Mouse (Mus musculus): ENCODE measurements around the gene 2310034G01Rik.
A peak's percentile ranks its signal among the peaks of the same experiment; 100 is the strongest.

Gene 2310034G01Rik

DNA sequence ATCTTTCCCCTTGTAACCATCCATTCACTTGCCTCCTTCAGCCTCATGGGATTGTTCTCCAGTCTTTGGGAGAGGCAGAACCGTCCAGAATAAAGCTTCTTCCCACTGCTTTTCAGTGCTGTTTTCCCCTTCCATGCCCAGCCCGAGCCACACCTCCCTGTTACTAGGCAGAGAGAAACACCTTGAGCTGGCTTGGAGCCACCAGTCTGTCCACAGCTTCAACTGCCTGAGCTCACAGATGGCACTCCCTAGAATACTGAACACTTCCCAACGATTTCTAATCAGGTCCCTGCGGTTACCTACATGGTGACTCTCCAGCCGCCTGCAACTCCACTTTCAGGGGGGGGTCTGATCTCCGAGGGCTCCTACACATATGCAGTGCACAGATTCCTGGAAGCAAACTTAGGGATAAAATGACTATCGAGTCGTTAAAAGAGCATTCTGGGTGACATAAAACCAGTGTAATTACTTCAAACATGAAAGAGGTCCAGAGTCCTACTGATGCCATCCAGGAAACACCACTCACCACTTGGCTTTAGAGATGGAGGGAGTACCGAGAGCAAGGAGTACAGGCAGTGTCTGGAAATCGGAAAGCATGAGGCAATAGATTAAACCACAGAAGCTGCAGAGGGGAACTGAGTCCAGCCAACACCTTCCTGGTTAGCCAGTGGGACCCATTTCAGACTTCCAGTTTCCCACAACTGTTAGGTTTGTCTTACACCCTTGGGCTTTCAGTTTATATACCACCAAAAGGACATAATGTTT lies at the start of gene 2310034G01Rik:
Gene 2310034G01Rik (minus strand): TSS at position 135 of the 765 bp plus-strand sequence.
- no peak for DNase-seq (ENCODE audit: low spot score in 2 of 2)

DNA sequence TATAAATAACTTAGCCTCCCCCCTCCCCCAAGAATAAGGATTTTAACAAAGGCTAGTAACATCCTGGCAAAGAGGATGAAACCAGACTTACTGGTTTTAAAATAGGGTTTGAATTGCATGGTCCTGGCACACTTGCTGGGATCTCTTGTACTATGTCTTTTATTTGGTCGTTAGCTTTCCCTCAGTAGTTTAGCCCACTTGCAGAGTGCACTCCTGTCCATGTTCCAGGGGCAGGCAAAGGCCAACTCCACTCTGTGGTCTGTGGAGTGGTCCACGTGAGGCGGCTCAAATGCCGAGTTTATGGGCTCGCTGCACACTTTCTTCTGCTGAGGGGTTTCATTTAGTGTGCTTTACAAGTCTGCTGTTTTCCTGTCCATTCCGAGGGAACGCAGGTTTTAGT lies 49.8 kb upstream of the 2310034G01Rik start:
- DNase-seq (ENCODE audit: low spot score in 2 of 2): no peak

DNA sequence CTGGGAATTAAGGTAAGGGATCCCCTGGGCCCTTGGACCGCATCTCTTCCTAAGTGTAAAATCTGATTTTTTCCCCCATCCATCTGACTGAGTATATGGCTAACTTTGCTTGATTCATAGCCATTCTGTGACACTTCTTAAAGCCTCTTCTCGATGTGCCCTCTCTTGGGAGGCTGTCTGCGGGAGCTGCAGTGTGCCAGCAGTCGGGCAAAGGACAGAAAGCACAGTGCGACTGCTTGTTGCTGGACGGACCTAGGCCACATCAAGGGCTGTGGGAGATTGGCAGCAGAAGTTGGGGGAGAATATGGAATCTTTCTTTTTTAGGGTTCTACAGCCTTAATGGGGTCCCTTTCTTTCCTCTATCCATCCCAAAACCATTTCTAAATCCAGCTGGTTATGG lies 49.3 kb upstream of the 2310034G01Rik start:
- no peak for DNase-seq (ENCODE audit: low spot score in 2 of 2)

DNA sequence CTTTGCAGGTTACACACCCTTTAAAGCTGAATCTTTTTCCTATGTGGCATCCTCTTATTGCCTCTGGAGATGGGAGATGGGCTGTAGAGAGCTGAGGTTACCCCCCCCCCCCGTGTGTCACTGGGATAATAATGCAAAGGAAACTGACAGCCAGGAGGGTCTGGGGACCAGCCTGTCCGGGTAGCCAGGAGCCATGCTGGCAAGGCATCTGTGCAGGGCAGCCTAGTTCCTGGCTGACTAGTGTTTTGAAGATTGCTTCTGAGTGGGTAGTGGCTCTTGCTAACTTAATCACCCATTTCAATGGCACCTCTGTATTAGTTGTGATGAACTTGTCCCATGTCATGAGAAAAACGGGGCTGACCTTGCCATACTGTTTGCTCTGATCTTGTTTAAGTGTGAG lies 48.3 kb upstream of the 2310034G01Rik start:
- DNase-seq (ENCODE audit: low spot score in 2 of 2): no peak

DNA sequence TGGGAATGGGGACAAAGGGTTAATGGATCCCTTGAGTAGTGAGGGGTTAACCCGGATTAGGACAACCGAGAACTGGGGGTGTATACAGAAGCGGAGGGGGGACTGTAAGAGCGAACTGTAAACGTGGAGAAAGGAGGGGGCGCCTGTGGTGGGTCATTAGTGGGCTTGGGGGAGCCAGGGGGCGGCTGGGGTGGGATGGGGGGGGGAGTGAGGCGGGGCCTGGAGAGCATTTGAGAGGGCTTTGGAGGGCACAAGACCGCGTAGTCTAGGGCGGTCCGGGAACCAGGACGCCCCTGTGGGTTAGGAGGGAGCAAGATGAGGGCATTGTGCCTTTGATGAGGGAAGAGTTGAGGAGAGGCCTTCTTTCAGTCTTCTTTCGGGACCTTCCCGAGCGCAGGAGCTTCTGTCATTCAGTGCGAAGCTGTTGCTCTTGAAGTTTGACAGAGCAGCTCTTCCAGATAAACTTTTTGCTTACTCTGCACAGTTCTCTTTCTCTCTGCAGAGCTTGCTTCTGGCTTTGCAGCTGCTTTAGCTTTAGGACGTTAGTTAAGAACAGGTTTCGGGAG lies 47.4 kb upstream of the 2310034G01Rik start:
- peak in 1 of 2 experiments; percentile 24 for DNase-seq (ENCODE audit: low spot score in 2 of 2)

DNA sequence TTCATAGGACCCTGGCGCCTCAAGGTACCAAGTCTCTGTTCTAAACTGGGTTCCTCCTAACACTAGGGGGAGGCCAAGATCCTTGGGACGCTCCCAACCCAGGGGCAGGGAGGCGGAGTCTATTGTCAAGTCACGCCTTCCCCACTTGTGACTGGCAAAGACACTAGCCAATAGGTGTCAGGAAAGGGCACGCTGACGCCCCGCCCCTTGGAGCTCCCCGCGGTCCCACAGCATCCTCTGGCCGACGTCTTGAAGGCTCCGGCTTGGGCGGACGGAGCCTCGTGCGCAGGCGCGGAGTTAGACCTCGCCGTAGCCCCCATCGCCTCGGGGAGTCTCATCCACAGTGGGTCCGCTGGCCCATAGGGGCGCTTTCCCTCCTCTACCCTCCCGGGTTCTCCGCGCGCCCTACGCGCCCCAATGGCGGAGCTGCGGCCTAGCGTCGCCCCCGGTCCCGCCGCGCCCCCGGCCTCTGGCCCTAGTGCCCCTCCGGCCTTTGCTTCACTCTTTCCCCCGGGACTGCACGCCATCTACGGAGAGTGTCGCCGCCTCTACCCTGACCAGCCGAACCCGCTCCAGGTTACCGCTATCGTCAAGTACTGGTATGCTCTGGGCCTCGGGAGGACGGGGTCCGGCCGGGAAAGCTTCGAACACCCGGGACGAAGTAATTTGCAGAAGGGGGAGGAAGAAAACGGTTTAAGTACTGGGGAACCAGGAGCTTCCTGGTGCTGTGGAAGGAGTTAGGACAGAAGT lies 46.8 kb upstream of the 2310034G01Rik start, which contains the start of gene Sufu:
Gene Sufu (plus strand): TSS at position 211 of the 750 bp plus-strand sequence.
- peak; percentile 98 for DNase-seq (ENCODE audit: low spot score in 2 of 2)

DNA sequence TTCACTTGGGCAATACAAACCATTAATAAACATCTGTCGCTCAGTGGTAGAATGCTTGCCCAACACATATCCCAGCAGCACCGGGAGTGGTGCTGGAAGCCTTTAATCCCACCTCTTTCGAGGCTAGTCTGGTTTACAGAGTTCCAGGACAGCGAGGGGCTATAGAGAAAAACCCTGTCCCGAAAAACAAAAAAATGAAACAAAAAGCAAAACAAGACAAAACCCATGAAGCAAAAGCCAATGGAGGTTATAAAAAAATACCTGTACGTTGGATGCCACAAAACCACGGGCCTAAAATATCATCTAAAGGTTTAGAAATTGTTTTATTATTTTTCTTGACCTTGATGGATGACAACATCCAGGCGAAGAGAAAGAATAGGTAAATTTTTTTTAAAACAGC lies 46.0 kb upstream of the 2310034G01Rik start:
- no peak for DNase-seq (ENCODE audit: low spot score in 2 of 2)

DNA sequence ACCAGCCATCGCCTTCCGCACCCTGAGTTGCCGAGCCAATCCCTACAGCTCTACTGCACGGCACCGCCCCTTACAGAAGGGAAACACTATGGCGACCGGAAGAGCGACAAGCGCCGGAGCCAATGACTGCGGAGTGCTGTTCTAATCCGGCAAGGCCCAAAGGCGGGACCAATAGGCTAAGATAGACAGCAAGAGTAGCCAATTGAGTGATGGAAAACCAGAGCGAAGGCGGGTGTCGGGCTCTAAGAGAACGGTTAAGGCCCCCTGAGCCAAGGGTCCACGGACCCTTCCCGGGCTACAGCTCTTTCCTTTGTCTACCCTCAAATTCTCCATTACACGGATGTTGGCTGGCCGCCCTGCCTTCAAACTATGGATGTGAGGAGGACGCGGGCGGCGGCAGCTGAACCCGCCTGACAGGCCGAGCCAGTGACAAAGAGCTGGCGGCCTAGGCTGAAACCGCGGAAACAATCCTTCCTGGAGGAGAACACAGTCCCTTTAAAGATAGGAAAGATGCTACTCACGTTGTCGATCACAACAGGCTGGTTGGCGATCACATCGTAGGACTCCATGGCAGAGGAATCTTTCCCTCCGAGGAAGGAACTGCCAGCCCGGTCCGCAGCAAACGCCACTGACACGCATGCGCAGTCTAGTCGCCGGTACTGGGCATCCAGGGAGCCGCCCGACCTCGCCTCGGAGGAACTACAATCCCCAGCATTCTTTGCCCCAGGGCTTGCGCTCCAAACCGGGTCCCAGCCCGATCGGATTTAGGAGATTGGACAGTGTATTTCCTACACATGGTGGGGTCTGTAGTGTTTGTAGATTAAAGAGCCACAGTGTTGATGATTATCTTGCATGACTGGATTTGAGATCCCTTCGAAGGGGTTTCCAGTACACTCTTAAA lies 45.3 kb upstream of the 2310034G01Rik start, which contains the start of gene Actr1a:
Gene Actr1a (minus strand): TSS at position 640 of the 901 bp plus-strand sequence.
- DNase-seq (ENCODE audit: low spot score in 2 of 2): peak; percentile 96 to 98

DNA sequence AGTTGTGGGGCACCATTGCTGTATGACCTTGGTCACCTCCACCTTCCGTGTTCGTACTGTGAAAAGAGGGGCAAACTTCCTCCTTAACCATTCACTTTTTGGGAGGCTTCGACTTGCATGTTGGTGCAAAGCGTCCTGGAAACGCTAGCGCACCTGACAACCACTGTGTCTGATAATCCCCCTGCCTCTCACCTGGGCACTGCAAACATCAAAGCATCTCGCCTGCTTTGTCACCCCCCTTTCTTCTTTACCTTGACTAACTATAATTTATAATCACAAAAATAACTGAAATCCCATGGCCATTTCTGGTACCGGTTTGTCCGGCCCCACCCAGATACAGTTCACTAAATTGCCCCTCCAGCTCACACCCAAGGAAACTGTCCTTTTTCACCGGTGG lies 44.6 kb upstream of the 2310034G01Rik start:
- no peak for DNase-seq (ENCODE audit: low spot score in 2 of 2)

DNA sequence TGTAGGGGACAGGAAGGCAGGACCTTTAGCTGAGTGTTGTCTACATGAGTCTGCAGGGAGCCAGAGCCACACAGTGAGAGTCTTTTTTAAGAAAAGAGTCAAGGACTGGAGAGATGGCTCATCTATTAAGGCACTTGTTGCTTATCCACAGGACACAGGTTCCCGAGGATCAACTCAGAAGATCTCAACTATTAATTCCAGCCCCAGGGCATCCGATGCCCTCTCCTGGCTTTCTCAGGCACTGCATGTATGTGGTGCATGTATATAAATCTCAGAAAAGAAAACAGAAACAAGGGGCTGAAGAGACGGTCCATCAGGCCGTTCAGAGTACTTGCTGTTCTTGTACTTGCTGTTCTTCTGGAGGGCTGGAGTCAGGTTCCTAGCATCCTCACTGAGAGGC lies 41.9 kb upstream of the 2310034G01Rik start:
- peak in 1 of 2 experiments; percentile 64 for DNase-seq (ENCODE audit: low spot score in 2 of 2)

DNA sequence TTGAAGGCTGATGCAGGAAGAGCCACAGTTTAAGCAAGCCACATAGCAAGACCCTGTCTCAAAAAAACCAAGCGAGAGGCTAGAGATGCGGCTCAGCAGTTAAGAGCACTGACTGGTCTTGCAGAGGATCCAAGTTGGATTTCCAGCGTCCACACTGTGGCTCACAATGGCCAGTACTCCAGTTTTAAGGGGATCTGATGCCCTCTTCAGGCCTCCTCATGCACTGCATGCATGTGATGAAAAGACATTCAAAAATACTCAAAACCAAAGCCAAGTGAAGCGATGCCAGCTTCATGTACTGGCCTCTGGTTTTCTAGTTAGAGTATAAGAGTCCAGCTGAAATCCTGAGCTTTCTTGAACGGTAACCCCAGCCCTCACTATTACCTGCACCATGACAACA lies 39.8 kb upstream of the 2310034G01Rik start:
- peak in 1 of 2 experiments; percentile 32 for DNase-seq (ENCODE audit: low spot score in 2 of 2)

DNA sequence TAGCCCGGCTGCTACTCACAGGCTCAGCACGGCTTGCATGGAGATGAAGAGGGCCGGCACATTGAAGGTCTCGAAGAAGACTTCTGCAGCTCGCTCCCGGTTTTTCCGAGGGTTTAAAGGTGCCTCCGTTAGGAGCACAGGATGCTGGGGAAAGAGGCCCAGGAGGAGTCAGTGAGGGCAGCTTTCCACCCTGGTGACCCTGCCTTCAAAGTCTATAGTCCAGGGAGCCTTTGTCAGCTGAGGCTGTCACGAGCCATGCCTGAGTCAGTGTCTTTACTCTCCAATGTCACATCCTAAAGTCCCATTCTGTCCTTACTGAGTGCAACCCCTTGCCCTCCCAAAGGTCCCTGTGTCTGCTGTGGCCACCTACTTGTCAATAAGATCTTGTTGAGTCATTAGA lies 32.2 kb upstream of the 2310034G01Rik start:
- DNase-seq (ENCODE audit: low spot score in 2 of 2): no peak

DNA sequence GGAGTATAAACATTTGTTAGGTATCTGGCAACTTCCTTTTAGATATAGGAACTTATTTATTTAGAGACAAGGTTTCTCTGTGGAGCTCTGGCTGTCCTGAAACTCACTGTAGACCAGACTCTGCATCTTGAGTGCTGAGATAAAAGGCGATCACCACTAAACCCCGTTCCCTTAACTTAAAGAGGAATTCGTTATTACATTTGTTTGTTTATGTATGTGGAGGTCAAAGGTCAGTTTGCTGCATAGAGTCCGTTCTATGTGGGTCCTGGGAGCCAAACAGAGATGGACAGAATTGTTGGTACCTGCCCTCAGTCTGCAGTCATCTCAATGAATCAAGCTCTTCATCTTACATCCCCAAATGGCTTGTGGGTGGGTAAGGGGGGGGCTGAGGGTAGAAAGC lies 25.8 kb upstream of the 2310034G01Rik start:
- no peak for DNase-seq (ENCODE audit: low spot score in 2 of 2)

DNA sequence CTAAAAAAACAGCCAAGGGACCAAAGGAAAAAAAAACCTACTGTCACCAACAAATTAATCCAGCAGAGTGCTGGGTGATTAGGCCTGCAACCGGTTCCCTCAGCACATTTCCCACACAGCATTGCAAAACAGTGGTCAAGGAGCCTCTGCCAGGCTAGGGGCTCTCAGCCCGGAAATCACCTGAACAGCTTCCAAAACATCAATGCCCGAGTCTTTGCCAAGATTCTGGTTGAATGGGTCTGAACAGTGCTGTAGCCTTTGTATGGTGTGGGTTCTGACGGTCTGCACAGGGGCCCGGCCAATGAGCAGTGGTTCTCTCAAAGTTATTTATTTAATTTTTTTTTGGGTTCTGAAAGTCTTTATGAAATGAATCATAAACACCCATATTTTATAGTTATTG lies 25.4 kb upstream of the 2310034G01Rik start:
- DNase-seq (ENCODE audit: low spot score in 2 of 2): no peak

DNA sequence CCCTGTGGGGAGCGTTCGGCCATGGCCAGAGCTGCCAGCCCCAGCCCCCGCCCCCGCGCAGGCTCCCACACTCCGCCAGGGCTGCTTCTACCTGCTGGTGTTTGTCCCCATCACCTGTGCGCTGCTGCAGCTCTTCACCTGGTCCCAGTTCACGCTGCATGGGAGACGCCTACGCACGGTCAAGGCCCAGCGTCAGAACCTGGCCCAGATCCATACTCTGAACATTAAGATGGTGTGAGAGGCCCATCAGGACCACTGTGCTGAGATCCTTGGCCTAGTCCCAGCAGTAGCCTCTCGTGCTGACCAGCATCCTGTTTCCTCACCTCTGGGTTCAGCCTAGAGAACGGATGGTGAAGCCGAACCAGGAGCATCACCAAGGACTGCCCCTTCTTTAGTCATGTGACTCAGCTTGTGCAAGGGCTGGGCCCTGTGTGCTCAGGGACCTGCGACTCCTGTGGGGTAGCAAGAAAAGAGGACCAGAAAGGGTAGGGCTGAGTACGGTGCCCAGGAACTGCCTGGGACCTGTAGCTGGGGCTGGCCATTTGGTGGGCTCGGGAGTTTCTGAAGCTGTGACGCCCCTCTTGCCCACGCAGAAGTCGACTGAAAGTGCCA lies 24.5 kb upstream of the 2310034G01Rik start:
- no peak for DNase-seq (ENCODE audit: low spot score in 2 of 2)

DNA sequence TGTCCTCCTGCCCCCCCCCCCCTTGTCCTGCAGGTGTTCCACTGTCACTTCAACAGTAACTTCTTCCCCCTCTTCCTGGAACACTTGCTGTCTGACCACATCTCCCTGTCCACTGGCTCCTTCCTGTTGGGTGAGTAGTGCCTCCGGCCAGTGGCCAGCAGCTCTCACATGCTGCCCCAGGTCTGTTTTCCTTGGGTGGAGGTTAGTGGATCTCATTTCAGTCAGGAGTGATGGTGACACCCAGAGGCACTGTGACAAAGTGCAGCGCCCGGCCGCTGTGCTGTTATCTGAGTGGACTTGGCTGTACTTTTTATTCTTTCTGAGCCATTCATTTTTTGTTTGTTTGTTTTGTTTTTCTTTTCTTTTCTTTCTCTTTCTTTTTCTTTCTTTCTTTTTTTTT lies 19.1 kb upstream of the 2310034G01Rik start:
- peak in 1 of 2 experiments; percentile 63 for DNase-seq (ENCODE audit: low spot score in 2 of 2)

DNA sequence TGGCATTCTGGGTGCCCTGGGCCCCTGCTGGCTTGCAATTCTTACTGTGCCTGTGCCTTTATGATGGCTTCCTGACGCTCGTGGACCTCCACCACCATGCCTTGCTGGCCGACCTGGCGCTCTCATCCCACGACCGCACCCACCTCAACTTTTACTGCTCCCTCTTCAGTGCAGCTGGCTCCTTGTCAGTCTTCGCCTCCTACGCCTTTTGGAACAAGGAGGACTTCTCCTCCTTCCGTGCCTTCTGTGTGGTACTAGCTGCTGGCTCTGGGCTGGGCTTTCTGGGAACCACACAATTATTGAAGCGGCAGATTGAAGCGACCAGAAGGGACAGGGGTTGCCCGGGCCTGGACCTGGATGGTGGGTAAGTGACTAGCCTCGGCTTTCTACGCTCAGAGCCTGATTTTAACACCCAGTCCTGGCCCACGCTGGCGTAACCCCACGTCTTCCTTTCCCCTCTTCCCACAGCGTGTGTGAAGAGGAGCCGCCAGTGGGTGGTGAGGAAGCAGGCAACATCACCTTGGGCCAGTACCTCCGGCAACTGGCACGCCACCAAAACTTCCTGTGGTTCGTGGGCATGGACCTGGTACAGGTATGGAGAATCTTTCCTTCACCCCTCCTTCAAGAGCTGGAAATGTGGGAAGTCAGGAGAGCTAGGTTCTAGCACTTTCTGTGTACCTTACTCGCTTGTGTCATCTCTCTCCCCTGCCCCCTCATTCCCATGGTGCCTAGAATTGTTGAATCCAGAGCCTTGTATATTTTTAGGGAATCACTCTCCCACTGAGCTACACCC lies 17.9 kb upstream of the 2310034G01Rik start:
- no peak for DNase-seq (ENCODE audit: low spot score in 2 of 2)

DNA sequence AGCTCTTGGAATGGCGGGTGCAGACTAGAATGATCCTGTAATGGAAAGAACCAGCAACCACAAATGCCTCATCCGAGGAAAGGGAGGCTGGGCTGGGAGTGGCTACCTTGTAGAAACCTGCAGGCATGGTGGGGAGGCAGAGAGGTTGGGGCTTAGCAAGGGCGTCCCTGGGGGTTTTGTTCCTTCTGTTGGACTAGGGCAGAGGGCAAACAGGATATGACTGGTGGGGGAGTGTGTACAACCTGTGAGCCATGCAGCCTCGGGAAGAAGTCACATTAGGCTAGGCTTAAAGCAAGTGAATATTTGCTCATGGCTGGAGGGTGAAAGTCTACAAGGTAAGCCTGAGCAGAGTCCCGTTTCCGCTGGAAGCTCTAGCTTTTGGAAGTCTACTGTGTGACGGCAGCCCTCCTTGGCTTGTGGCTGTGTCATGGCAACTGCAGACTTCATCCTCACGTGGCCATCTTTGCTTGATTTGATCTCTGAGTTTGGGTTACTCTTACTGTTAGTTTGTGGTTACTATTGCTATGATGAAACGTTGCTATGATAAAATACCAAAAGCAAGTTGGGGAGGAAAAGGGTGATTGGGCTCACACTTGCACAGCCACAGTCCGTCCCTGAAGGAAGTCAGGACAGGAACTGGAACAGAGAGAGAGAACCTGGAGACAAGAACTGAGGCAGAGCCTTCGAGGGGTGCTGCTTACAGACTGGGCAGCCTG lies 13.3 kb upstream of the 2310034G01Rik start:
- no peak for DNase-seq (ENCODE audit: low spot score in 2 of 2)

DNA sequence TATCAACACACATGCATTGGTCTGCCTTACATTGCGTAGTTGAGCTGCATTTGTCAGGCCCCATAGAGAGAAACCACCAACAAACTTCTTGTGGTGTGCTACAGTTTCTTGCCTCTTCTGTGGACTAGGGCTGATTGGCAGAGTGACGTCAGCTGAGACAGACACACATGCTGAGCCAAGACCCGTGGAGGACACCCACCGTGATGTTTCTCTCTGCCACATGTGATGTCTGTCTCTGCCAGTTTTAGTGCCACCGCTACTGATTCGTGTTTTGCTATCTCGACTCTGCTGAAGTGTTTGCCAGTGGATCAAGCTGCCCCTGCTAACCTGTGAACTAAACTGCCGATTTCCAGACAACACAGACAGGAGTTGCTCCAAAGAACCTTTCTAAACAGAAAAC lies 12.0 kb upstream of the 2310034G01Rik start:
- no peak for DNase-seq (ENCODE audit: low spot score in 2 of 2)

DNA sequence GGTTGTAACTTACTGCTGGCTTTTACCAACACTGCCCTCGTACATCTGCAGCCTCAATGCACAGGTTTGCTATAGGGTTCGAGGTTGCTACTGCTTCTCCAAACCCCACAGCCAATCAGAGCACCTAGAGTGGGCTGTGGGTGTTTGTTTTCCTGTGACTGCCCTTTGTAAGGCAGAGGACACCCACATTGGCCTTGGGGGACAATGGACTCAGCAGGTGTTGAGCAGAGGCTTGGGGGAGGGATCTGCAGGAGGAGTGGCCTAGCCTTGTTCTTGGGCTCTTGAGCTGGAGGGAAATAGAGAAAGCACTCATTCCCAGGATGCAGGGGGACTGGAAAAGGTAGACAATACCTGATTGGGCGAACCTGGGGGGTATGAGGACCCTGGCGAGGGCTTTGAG lies 8.3 kb upstream of the 2310034G01Rik start:
- no peak for DNase-seq (ENCODE audit: low spot score in 2 of 2)

Data from spleen, postnatal 10 days (tissue).